In the genomic region with DNA sequence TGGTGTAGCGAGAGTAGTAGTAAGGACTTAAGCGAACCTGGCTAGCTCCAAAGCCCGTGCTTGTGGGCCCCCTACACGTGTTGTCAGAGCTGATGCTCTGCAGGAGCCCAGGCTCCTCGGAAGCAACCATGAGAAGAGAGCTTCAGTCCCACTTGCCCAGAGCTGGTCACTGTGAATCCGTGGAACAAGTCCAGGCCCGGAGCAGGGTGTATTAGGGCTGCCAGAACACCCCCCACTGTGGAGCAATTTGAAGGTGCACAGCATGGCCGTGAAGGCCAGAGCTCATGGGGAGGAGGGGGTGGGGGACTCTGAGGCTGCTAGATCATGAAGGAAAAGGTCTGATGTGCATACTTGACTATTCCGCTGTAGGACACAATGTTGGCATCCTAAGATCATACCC, we compare ENCODE assay signal across 26 mouse cellular contexts. TPM values are rescaled to one million over a fixed set of nuclear protein-coding genes. Genes with fewer than 3 reads are reported as not detected.
DNase-seq lines count a peak whose midpoint lies in the region; ATAC-seq lines count a peak whose summit lies in the region.
"Had no signal": no experiment of that assay in that cellular context is flagged by ENCODE, and none has a peak within 500 bp of the region (broad histone marks: within the 10 kb centered on the region; RNA-seq: fewer than 3 reads in every experiment).

No protein-coding gene starts in this region.

- ATAC-seq in cerebellum, adult (ENCODE audit: insufficient number of reproducible peaks, low FRiP score, low TSS enrichment) = no peak
- ATAC-seq in heart, embryonic 11.5 days (replicated peaks; ENCODE audit: insufficient number of reproducible peaks, low FRiP score, low TSS enrichment) = no peak
- no peak for ATAC-seq in liver, embryonic 13.5 days (ENCODE audit: low read depth)
- no peak for ATAC-seq in liver, embryonic 11.5 days (replicated peaks; ENCODE audit: low FRiP score)
- ATAC-seq: activated CD4-positive, CD25-positive, alpha-beta regulatory T cell, adult 4 months; forebrain, embryonic 13.5 days; forebrain, postnatal 0 days; hindbrain, postnatal 0 days; inflammation-experienced regulatory T-cells, adult 6 months had no signal

- no peak overlapping the region for H3K27ac ChIP-seq in heart, embryonic 11.5 days (ENCODE audit: low read depth, low read length)
- peak overlapping the region; percentile 98; the same call in 1 of the 2 replicates for H3K27ac ChIP-seq in liver, embryonic 13.5 days
- H3K27ac ChIP-seq in liver, embryonic 11.5 days (ENCODE audit: low read depth, low read length) = no peak overlapping the region
- H3K27ac ChIP-seq: embryonic facial prominence, embryonic 10.5 days; embryonic facial prominence, embryonic 13.5 days; forebrain, embryonic 13.5 days; gastrocnemius, adult 2 months; heart, embryonic 13.5 days; hindbrain, embryonic 14.5 days; hindbrain, postnatal 0 days had no signal

- DNase-seq in cerebellum, adult 11-12 months = peak; percentile 56
- peak; percentile 87 for DNase-seq in heart, adult 11 months
- DNase-seq in liver, embryonic 13.5 days = no peak
- DNase-seq in liver, embryonic 11.5 days (ENCODE audit: low spot score) = no peak
- no peak for DNase-seq in embryo, embryonic 9.5 days (ENCODE audit: extremely low spot score)
- DNase-seq: adrenal gland, postnatal 10 days; adrenal gland, postnatal 36 days; cerebellum, adult 11 months; cerebellum, adult 9-10 months; forebrain, postnatal 0 days; gastrocnemius, adult 2 months; gastrocnemius, postnatal 14 days; heart, adult 18-20 months; heart, postnatal 14 days; heart, postnatal 4 days had no signal

- H3K4me1 ChIP-seq in heart, embryonic 11.5 days (ENCODE audit: control insufficient read depth, insufficient read depth, low read length) = peaks cover 20% of the 10 kb centered on the region
- H3K4me1 ChIP-seq in liver, embryonic 13.5 days (replicated peaks) = peaks cover 64% of the 10 kb centered on the region
- H3K4me1 ChIP-seq in liver, embryonic 11.5 days (replicated peaks; ENCODE audit: control insufficient read depth, insufficient read depth, low read length) = peaks cover 32% of the 10 kb centered on the region

- H3K4me2 ChIP-seq in heart, embryonic 11.5 days = no peak overlapping the region
- no peak overlapping the region for H3K4me2 ChIP-seq in liver, embryonic 13.5 days
- H3K4me2 ChIP-seq in liver, embryonic 11.5 days = no peak overlapping the region
- H3K4me2 ChIP-seq: embryonic facial prominence, embryonic 13.5 days; forebrain, embryonic 13.5 days; heart, embryonic 13.5 days; hindbrain, embryonic 14.5 days had no signal

- no peak overlapping the region for H3K4me3 ChIP-seq in heart, embryonic 11.5 days (ENCODE audit: low read depth, low read length)
- H3K4me3 ChIP-seq in liver, embryonic 13.5 days (replicated peaks) = no peak overlapping the region
- no peak overlapping the region for H3K4me3 ChIP-seq in liver, embryonic 11.5 days (ENCODE audit: low read depth, low read length)
- H3K4me3 ChIP-seq: embryonic facial prominence, embryonic 10.5 days; embryonic facial prominence, embryonic 13.5 days; erythroblast, embryonic 14.5 days; forebrain, embryonic 13.5 days; gastrocnemius, adult 2 months; heart, embryonic 13.5 days had no signal

- H3K9me3 ChIP-seq in heart, embryonic 11.5 days (replicated peaks; ENCODE audit: control insufficient read depth, low read length) = no peaks in the 10 kb centered on the region
- no peaks in the 10 kb centered on the region for H3K9me3 ChIP-seq in liver, embryonic 13.5 days (replicated peaks)
- no peaks in the 10 kb centered on the region for H3K9me3 ChIP-seq in liver, embryonic 11.5 days (ENCODE audit: control insufficient read depth, low read length)
- H3K9me3 ChIP-seq: embryonic facial prominence, embryonic 10.5 days; embryonic facial prominence, embryonic 13.5 days; forebrain, embryonic 13.5 days; heart, embryonic 13.5 days had no signal

- H3K27me3 ChIP-seq in heart, embryonic 11.5 days (ENCODE audit: control insufficient read depth, insufficient read depth, low read length) = no peaks in the 10 kb centered on the region
- H3K27me3 ChIP-seq in liver, embryonic 13.5 days = no peaks in the 10 kb centered on the region
- no peaks in the 10 kb centered on the region for H3K27me3 ChIP-seq in liver, embryonic 11.5 days (replicated peaks; ENCODE audit: control insufficient read depth, insufficient read depth, low read length)
- H3K27me3 ChIP-seq: embryonic facial prominence, embryonic 13.5 days; forebrain, embryonic 13.5 days; heart, embryonic 13.5 days had no signal

- H3K36me3 ChIP-seq in heart, embryonic 11.5 days (ENCODE audit: control insufficient read depth, insufficient read depth, low read length) = no peaks in the 10 kb centered on the region
- H3K36me3 ChIP-seq in liver, embryonic 13.5 days = peaks cover 24% of the 10 kb centered on the region
- no peaks in the 10 kb centered on the region; the same call in 1 of the 2 replicates for H3K36me3 ChIP-seq in liver, embryonic 11.5 days (ENCODE audit: control insufficient read depth, insufficient read depth, low read length)

- no peak overlapping the region for H3K9ac ChIP-seq in heart, embryonic 11.5 days (ENCODE audit: low read depth, low read length)
- no peak overlapping the region for H3K9ac ChIP-seq in liver, embryonic 13.5 days
- H3K9ac ChIP-seq in liver, embryonic 11.5 days (ENCODE audit: low read depth, low read length) = no peak overlapping the region
- H3K9ac ChIP-seq: embryonic facial prominence, embryonic 13.5 days; forebrain, embryonic 13.5 days; forebrain, postnatal 0 days; heart, embryonic 13.5 days; hindbrain, embryonic 14.5 days had no signal

- 72% methylated on average over 9 of the region's 9 CpGs for WGBS in heart, embryonic 11.5 days (ENCODE audit: insufficient replicate concordance)
- 86% methylated on average over 9 of the region's 9 CpGs for WGBS in liver, embryonic 13.5 days (ENCODE audit: insufficient replicate concordance)
- 84% methylated on average over 9 of the region's 9 CpGs for WGBS in liver, embryonic 11.5 days

RNA-seq across cellular contexts. Expression of gene Gramd4, which starts 44.1 kb away (rescaled TPM):
- polyA plus RNA-seq in heart, embryonic 11.5 days (2014; fragmentation: Nextera tagmentation; extraction: Ambion mirVana) = 4.9 and 6.5 TPM in 2 replicates
- polyA plus RNA-seq in liver, embryonic 13.5 days (2015; fragmentation: Nextera tagmentation; extraction: Ambion mirVana) = 6.8 and 7.0 TPM in 2 replicates
- polyA plus RNA-seq in liver, embryonic 11.5 days (2014; fragmentation: Nextera tagmentation; extraction: Ambion mirVana) = 12.6 and 13.9 TPM in 2 replicates

Comparison
In these comparisons a context has a peak if more than half of its experiments do, and no peak if none do; other contexts are left out.
1. DNase-seq: peak in cerebellum, adult 11-12 months (single experiment) and heart, adult 11 months (single experiment); none in liver, embryonic 13.5 days (single experiment), liver, embryonic 11.5 days (single experiment) and embryo, embryonic 9.5 days (single experiment).